ENCODE assay signal across 19 mouse cellular contexts in the genomic region with DNA sequence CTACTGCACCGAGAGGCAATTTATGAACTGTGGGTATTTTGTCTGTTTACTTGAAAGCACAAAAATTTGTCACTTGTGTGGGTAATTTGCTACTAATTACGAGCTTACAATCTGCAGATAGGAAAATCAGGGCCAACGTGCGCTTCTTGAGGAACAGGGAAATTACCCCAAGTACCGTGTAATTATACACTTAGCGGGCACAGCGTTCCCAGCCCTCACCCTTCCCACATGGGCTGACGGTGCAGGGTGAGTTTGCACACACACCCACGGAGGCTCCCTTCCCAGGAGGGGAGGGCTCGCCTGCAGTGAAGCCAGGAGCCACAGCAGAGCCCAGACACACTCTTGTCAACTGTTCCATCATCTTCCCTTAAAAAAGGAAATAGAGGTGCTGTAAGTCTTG. TPM values are rescaled to one million over a fixed set of nuclear protein-coding genes. Genes with fewer than 3 reads are reported as not detected.
DNase-seq lines count a peak whose midpoint lies in the region; ATAC-seq lines count a peak whose summit lies in the region.
"Had no signal": no experiment of that assay in that cellular context is flagged by ENCODE, and none has a peak within 500 bp of the region (broad histone marks: within the 10 kb centered on the region; RNA-seq: fewer than 3 reads in every experiment).

No protein-coding gene starts in this region.

- no peaks in the 10 kb centered on the region for H3K27me3 ChIP-seq in forebrain, embryonic 15.5 days
- no peaks in the 10 kb centered on the region for H3K27me3 ChIP-seq in forebrain, embryonic 11.5 days (ENCODE audit: control insufficient read depth, insufficient read depth, low read length)
- no peaks in the 10 kb centered on the region for H3K27me3 ChIP-seq in forebrain, embryonic 16.5 days (replicated peaks; ENCODE audit: control insufficient read depth, insufficient read depth, low read length)
- H3K27me3 ChIP-seq: heart, embryonic 13.5 days; hindbrain, embryonic 15.5 days had no signal

- H3K4me3 ChIP-seq in forebrain, embryonic 15.5 days = no peak overlapping the region
- no peak overlapping the region for H3K4me3 ChIP-seq in forebrain, embryonic 11.5 days (ENCODE audit: low read depth, low read length)
- H3K4me3 ChIP-seq in forebrain, embryonic 16.5 days (replicated peaks; ENCODE audit: low read length) = no peak overlapping the region
- H3K4me3 ChIP-seq: heart, embryonic 13.5 days; hindbrain, embryonic 15.5 days had no signal

- peaks cover 33% of the 10 kb centered on the region for H3K4me1 ChIP-seq in forebrain, embryonic 15.5 days
- peaks cover 6% of the 10 kb centered on the region for H3K4me1 ChIP-seq in forebrain, embryonic 11.5 days (replicated peaks; ENCODE audit: control insufficient read depth, insufficient read depth, low read length)
- H3K4me1 ChIP-seq in forebrain, embryonic 16.5 days (replicated peaks; ENCODE audit: control insufficient read depth, insufficient read depth, low read length) = peaks cover 24% of the 10 kb centered on the region

- peak; percentile 65; the same call in 1 of the 2 replicates for ATAC-seq in forebrain, embryonic 15.5 days (replicated peaks)
- no peak for ATAC-seq in forebrain, embryonic 11.5 days (replicated peaks; ENCODE audit: low FRiP score)
- 0 out of 2 replicates have a peak, but pooled peaks have one; percentile 44 for ATAC-seq in forebrain, embryonic 16.5 days
- ATAC-seq: intestine, embryonic 16.5 days had no signal

- no peaks in the 10 kb centered on the region for H3K36me3 ChIP-seq in forebrain, embryonic 15.5 days
- no peaks in the 10 kb centered on the region for H3K36me3 ChIP-seq in forebrain, embryonic 11.5 days (ENCODE audit: control insufficient read depth, insufficient read depth, low read length)
- H3K36me3 ChIP-seq in forebrain, embryonic 16.5 days (ENCODE audit: control insufficient read depth, insufficient read depth) = no peaks in the 10 kb centered on the region
- H3K36me3 ChIP-seq: heart, embryonic 13.5 days; hindbrain, embryonic 15.5 days had no signal

- no peak overlapping the region for H3K27ac ChIP-seq in forebrain, embryonic 15.5 days (replicated peaks)
- H3K27ac ChIP-seq in forebrain, embryonic 11.5 days (ENCODE audit: low read depth, low read length) = no peak overlapping the region
- H3K27ac ChIP-seq in forebrain, embryonic 16.5 days (ENCODE audit: low read length) = no peak overlapping the region
- H3K27ac ChIP-seq: heart, embryonic 13.5 days; hindbrain, embryonic 15.5 days had no signal

- no peaks in the 10 kb centered on the region for H3K9me3 ChIP-seq in forebrain, embryonic 15.5 days
- H3K9me3 ChIP-seq in forebrain, embryonic 11.5 days (ENCODE audit: control insufficient read depth, low read length) = no peaks in the 10 kb centered on the region
- H3K9me3 ChIP-seq in forebrain, embryonic 16.5 days (ENCODE audit: control insufficient read depth, low read length) = no peaks in the 10 kb centered on the region
- H3K9me3 ChIP-seq: heart, embryonic 13.5 days; hindbrain, embryonic 15.5 days had no signal

- no peak overlapping the region for H3K9ac ChIP-seq in forebrain, embryonic 15.5 days (replicated peaks)
- H3K9ac ChIP-seq in forebrain, embryonic 11.5 days (ENCODE audit: low read length) = no peak overlapping the region
- H3K9ac ChIP-seq in forebrain, embryonic 16.5 days (replicated peaks; ENCODE audit: low read depth, low read length) = no peak overlapping the region
- H3K9ac ChIP-seq: heart, embryonic 13.5 days; hindbrain, embryonic 15.5 days had no signal

- DNase-seq in forebrain, embryonic 11.5 days (ENCODE audit: low spot score) = no peak
- peak; percentile 27 to 29 for DNase-seq in left cerebral cortex, adult 9 months (ENCODE audit: low spot score in 2 of 2)
- DNase-seq in left cerebral cortex, postnatal 36 days (ENCODE audit: low spot score in 2 of 2) = no peak
- DNase-seq in telencephalon, adult 2 months (ENCODE audit: low read depth, low spot score) = peak; percentile 26
- DNase-seq in ovary, postnatal 14 days (ENCODE audit: low spot score) = no peak
- DNase-seq: adrenal gland, adult 8-10 months; adrenal gland, postnatal 36 days; cerebellum, adult 18-20 months; cerebellum, adult 9-11 months; cerebellum, postnatal 36 days; gastrocnemius, postnatal 36 days; heart, adult 11 months; heart, postnatal 36 days; kidney, adult 2 months had no signal

- H3K4me2 ChIP-seq in forebrain, embryonic 15.5 days (replicated peaks) = no peak overlapping the region
- no peak overlapping the region for H3K4me2 ChIP-seq in forebrain, embryonic 11.5 days (ENCODE audit: low read depth, low read length, severe bottlenecking)
- no peak overlapping the region for H3K4me2 ChIP-seq in forebrain, embryonic 16.5 days (ENCODE audit: low read length)
- H3K4me2 ChIP-seq: heart, embryonic 13.5 days; hindbrain, embryonic 15.5 days had no signal

- WGBS in forebrain, embryonic 15.5 days = 33% methylated on average over 10 of the region's 10 CpGs
- WGBS in forebrain, embryonic 11.5 days = 77% methylated on average over 10 of the region's 10 CpGs
- WGBS in forebrain, embryonic 16.5 days = 24% methylated on average over 10 of the region's 10 CpGs

- intact Hi-C loops in left cerebral cortex, postnatal 36 days (cut with DNase I) = no loop called here

RNA-seq across cellular contexts. Expression of a gene that starts 54.1 kb away (rescaled TPM):
- 11.3 and 13.4 TPM in 2 replicates for polyA plus RNA-seq in forebrain, embryonic 15.5 days (2015; fragmentation: Nextera tagmentation; extraction: Ambion mirVana)
- 6.2 and 7.4 TPM in 2 replicates for polyA plus RNA-seq in forebrain, embryonic 11.5 days (2014; fragmentation: Nextera tagmentation; extraction: Ambion mirVana)
- 10 to 100 TPM; 21.1 to 37.0 TPM for total RNA-seq in left cerebral cortex, postnatal 36 days (2021)
- polyA plus RNA-seq in forebrain, embryonic 16.5 days (2015; fragmentation: Nextera tagmentation; extraction: Ambion mirVana) = 10.7 TPM in 2 replicates

Comparison
In these comparisons a context has a peak if more than half of its experiments do, and no peak if none do; other contexts are left out.
1. DNase-seq: peak in left cerebral cortex, adult 9 months (2 of 2) and telencephalon, adult 2 months (single experiment); none in forebrain, embryonic 11.5 days (single experiment), left cerebral cortex, postnatal 36 days (0 of 2) and ovary, postnatal 14 days (single experiment).